Mouse (Mus musculus): ENCODE measurements around the gene Mmd2.
A peak's percentile ranks its signal among the peaks of the same experiment; 100 is the strongest.

The Mmd2 gene

GRCm38 (mm10) chr5:142608989-142609325 is 357 bp upstream of the Mmd2 start:
- DNase-seq (ENCODE audit: low read depth, low spot score) = no peak

- no peak for DNase-seq (ENCODE audit: low read depth, low spot score)
Measured at GRCm38 (mm10) chr5:142605288-142605687, 3.3 kb downstream of the Mmd2 start.

DNA sequence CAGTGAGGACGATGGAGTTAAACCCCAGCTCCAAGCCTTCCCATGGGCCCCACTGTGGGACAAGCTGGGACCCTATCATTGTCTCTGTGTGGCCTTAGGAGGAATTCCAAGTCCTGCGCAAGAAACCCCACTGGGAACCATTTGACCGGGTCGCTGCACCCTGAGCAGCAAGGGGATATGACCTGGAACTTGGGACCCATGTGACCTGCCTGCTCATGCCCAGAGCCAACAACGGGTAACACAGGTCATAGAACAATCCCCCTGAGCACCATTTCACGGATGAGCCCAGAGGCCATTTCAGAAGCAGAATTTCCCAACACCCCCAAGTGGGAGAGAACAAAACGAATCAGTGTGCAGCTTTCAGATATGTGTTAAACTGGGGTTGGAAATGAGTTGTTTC is 4.2 kb downstream of the Mmd2 start:
- DNase-seq (ENCODE audit: low read depth, low spot score) = no peak

DNA sequence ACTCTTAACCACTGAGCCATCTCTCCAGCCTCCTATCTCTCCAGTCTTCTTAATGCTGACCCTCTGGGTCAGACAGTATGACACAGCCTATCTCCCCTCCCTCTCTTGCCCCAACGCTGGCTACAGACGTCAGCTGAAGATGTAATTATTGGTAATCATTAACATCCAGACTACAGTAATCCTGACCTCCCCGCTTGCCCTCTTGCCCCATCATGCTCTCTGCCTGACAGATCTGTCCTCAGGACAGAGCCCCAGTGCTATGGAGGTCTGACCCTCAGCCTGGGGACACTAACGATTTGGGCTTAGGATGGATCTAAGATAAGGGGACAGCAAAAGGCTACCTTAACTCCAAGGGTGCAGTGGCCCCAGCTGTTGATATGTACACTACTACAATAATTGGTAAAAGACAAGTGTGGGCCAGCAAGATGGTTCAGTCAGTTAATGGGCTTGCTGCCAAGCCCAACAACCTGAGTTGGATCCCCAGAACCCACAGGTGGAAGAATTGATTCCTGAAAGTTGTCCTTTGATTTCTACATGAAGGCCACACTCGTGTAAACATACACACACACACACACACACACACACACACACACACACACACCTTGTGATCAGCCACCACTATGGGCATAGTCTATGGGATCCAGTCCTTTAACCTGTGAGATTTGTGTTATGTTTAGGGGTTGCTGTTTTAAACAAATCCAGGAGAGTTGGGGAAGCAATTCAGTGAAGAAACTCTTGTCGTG is 10.8 kb downstream of the Mmd2 start:
- DNase-seq (ENCODE audit: low read depth, low spot score) = no peak

GRCm38 (mm10) chr5:142596723-142597122 is 11.9 kb downstream of the Mmd2 start:
- DNase-seq (ENCODE audit: low read depth, low spot score) = no peak

DNA sequence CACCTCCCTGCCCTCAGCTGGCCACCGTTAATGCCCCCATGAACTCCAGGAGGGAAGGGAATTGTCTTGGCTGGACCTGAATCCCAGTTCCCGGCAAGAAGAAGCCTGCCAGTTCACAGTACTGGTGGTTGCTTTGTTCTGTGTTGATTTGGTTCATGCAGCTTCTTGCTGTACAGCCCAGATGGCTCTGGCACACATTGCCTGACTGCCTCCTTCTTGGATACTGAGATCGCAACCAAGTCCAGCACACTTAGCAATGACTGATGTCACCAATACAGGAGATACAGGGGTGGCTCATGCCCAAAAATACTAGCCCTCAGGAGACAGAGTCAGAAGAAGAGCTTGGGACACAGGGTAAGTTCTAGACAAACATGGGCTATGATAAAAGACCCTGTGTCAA is 12.9 kb downstream of the Mmd2 start:
- DNase-seq (ENCODE audit: low read depth, low spot score) = no peak

GRCm38 (mm10) chr5:142590953-142591616 is 17.5 kb downstream of the Mmd2 start:
- no peak for DNase-seq (ENCODE audit: low read depth, low spot score)

DNA sequence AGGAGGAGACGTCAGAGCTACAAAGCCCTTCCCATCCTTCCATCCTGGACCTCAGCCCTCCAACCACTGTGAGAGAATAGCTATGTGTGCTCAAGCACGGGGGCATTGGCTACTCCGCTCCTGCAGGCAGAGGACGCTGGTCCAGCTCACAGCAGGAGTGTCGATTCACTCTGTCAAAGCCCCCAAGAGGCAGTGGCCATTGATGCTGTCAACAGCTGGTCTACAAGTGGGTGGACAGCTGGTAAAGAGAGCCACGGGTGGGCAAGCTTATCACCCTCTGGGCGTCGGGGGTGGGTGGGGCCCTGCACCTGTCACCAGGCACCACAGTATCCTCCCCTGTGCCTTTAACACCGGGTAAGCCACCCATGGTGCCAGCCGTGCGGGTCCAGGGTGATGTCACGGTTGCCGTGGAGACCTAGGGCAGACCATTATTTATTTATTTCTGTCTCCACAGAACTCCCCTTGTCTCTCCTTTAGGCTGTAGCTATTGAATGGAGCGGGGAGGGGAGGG is 24.9 kb downstream of the Mmd2 start:
- DNase-seq (ENCODE audit: low read depth, low spot score) = no peak

GRCm38 (mm10) chr5:142581517-142581916 is 27.1 kb downstream of the Mmd2 start:
- no peak for DNase-seq (ENCODE audit: low read depth, low spot score)

- no peak for DNase-seq (ENCODE audit: low read depth, low spot score)
Measured at GRCm38 (mm10) chr5:142578192-142578591, 30.4 kb downstream of the Mmd2 start.

DNA sequence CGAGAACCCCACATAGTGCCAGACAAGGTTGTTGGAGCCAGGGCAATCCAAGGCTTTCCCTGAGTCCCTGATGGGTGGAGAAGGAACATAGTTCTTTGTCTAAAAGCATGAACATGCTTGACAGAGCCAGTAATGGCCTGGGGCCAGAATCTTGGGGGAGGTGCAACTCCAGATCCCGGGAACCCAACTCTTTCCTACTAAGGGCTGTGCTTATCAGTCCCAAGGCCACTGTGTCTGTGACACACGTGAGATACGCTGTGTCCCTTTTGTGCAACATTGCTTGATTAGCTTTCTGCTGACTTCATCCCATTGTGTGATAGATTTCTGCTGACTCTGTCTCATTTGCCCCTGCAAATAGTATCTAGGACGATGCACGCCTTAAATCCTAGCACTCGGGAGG is 31.8 kb downstream of the Mmd2 start:
- DNase-seq (ENCODE audit: low read depth, low spot score) = no peak

GRCm38 (mm10) chr5:142574323-142575057 is 34.1 kb downstream of the Mmd2 start:
- no peak for DNase-seq (ENCODE audit: low read depth, low spot score)

GRCm38 (mm10) chr5:142564606-142565005 is 44.0 kb downstream of the Mmd2 start:
- DNase-seq (ENCODE audit: low read depth, low spot score) = no peak

GRCm38 (mm10) chr5:142560261-142560660 is 48.3 kb downstream of the Mmd2 start:
- no peak for DNase-seq (ENCODE audit: low read depth, low spot score)

DNA sequence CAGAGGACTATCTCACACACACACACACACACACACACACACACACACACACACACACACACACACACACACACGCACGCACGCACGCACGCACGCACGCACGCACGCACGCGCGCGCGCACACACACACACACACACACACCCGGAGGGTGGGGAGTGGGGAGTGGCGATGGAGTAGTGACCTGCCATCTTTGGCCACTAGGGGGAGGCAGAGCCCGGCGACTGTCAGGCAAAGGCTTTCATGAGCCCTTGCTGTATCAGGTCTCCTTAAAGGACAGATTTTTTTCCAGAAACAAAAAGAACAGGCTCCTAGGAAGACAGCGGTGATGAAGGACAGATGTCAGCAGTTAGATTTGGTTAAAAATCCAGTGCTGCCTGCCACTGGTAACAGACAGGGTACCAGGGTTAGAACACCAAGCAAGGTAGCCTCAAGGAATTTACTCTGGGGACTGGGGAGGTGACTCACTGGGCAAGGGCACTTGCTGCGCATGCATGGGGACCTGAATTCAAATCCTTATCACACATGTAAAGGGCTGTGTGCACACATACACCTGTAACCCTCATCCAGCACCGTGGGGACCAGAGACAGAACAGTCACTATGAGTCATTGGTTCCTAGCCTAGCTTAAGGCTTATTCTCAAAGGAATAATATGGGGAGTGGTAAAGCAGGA is 51.1 kb downstream of the Mmd2 start:
- DNase-seq (ENCODE audit: low read depth, low spot score) = peak; percentile 31

DNA sequence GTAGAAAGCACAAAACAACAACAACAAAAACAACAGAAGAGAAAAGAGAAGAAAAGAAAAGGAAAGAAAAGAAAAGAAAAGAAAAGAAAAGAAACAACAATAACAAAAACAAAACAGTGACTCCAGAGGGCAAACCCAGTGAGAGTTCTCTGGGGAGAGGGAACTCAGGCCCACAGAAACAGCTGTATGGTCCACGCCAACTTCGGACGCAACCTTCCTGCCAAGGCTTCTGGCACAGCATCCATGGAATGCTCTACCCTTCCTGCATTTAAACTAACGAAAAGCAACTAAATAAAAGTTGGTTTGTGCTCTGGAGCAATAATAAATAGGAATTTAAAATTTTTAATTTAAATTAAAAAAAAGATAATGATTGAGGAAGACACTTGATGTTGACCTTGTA is 51.9 kb downstream of the Mmd2 start:
- no peak for DNase-seq (ENCODE audit: low read depth, low spot score)

- no peak for DNase-seq (ENCODE audit: low read depth, low spot score)
Measured at GRCm38 (mm10) chr5:142555866-142556265, 52.7 kb downstream of the Mmd2 start.

GRCm38 (mm10) chr5:142550706-142551652 is 57.6 kb downstream of the Mmd2 start, which contains the start of gene Radil:
Gene Radil (minus strand): TSS chr5:142551098.
- DNase-seq (ENCODE audit: low read depth, low spot score) = peak; percentile 52

DNA sequence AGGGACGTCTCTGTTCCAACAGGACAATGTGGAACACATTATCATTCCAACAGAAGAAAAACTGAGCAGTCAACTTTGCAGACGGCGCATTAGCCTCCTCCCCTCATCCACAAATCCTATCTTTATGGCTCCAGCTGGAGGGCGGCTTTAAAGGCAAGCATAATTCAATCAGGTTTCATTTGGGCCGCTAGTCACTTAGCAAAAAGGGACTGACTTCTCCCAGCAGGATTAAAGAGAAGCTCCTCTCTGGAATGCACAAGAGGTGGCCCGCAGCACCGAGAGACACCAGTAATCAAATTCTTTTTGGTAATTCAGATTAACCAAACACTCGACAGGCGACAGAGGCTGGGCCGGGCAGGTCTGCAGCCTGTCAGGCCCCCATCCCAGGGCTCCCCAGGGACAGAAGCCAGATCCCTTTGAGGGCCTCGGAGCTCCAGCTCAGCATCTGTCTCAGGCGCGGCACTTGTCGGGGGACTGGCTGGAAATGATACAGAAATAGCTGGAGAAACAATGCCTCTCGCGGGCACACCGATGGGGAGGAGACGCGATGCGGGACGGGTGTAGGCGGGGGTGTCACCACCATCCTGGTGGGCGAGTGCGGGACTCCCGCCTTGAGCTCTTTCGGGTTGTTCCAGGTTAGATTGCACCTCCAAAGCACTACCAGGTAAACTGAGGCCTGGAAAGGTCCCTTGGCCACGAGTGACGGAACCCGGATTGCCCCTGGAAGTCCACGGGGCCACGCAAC is 58.5 kb downstream of the Mmd2 start:
- DNase-seq (ENCODE audit: low read depth, low spot score) = no peak

GRCm38 (mm10) chr5:142549441-142549840 is 59.2 kb downstream of the Mmd2 start:
- DNase-seq (ENCODE audit: low read depth, low spot score) = no peak
